23 mouse cellular contexts compared by ENCODE assay signal in the genomic region with DNA sequence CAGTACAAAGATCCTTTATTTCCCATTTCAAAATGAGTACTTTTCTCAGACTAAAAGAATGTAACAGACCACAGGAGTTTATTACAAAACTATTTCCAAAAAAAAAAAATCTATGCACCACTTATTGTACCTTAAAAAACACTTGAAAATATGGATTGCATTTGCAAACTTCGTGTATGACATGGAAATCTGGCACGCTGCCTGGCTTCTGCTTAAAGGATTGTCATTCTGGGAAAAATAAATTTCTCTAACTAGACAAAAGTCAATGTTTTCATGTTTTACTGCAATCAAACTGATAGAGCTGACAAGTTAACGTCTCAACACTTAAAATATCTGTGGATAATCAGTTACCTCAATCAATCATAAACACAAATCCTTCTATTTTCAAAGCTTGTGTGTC.
DNase-seq lines count a peak whose midpoint lies in the region; ATAC-seq and TF ChIP-seq lines count a peak whose summit lies in the region.
"Had no signal": no experiment of that assay in that cellular context is flagged by ENCODE, and none has a peak within 500 bp of the region (broad histone marks: within the 10 kb centered on the region; RNA-seq: fewer than 3 reads in every experiment).

No protein-coding gene starts in this region.

- WGBS in kidney, postnatal 0 days = 43% methylated on average over 3 of the region's 3 CpGs
- WGBS in lung, embryonic 14.5 days = 30% methylated on average over 3 of the region's 3 CpGs

- H3K27ac ChIP-seq in kidney, postnatal 0 days = no peak overlapping the region
- H3K27ac ChIP-seq in lung, embryonic 14.5 days (ENCODE audit: low read depth) = no peak overlapping the region
- H3K27ac ChIP-seq: forebrain, embryonic 15.5 days; hindbrain, embryonic 13.5 days; limb, embryonic 12.5 days; liver, embryonic 13.5 days; lung, embryonic 15.5 days; midbrain, embryonic 12.5 days; neural tube, embryonic 12.5 days; stomach, postnatal 0 days had no signal

- no peak overlapping the region for H3K4me2 ChIP-seq in kidney, postnatal 0 days (ENCODE audit: low read length)
- no peak overlapping the region for H3K4me2 ChIP-seq in lung, embryonic 14.5 days
- H3K4me2 ChIP-seq: forebrain, embryonic 15.5 days; heart, embryonic 12.5 days; hindbrain, embryonic 13.5 days; limb, embryonic 12.5 days; liver, embryonic 13.5 days; lung, embryonic 15.5 days; midbrain, embryonic 12.5 days; neural tube, embryonic 12.5 days had no signal

- no peaks in the 10 kb centered on the region for H3K4me1 ChIP-seq in kidney, postnatal 0 days (replicated peaks; ENCODE audit: insufficient read depth, low read length)
- no peaks in the 10 kb centered on the region for H3K4me1 ChIP-seq in lung, embryonic 14.5 days (ENCODE audit: insufficient read depth)
- H3K4me1 ChIP-seq: heart, embryonic 12.5 days; hindbrain, embryonic 13.5 days; limb, embryonic 12.5 days; liver, embryonic 13.5 days; lung, embryonic 15.5 days; midbrain, embryonic 12.5 days; neural tube, embryonic 12.5 days had no signal

- no peak for TF ChIP-seq CTCF in kidney, postnatal 0 days (IDR thresholded peaks at IDR 0.05; ENCODE audit: low read depth)
- TF ChIP-seq CTCF in lung, embryonic 14.5 days (IDR thresholded peaks at IDR 0.05; ENCODE audit: low read depth) = no peak

- H3K9me3 ChIP-seq in kidney, postnatal 0 days (replicated peaks; ENCODE audit: low read length) = no peaks in the 10 kb centered on the region
- no peaks in the 10 kb centered on the region for H3K9me3 ChIP-seq in lung, embryonic 14.5 days (ENCODE audit: low read depth, low read length)
- H3K9me3 ChIP-seq: forebrain, embryonic 15.5 days; G1E; heart, embryonic 12.5 days; hindbrain, embryonic 13.5 days; limb, embryonic 12.5 days; liver, embryonic 13.5 days; lung, embryonic 15.5 days; midbrain, embryonic 12.5 days; neural tube, embryonic 12.5 days had no signal

- ATAC-seq in kidney, postnatal 0 days (replicated peaks; ENCODE audit: low FRiP score, low read depth) = no peak
- ATAC-seq in lung, embryonic 14.5 days (ENCODE audit: insufficient read depth) = no peak
- ATAC-seq in erythroid progenitor cell, adult 5-6 weeks (replicated peaks; ENCODE audit: low FRiP score, poor library complexity, severe bottlenecking) = no peak
- ATAC-seq: forebrain, embryonic 15.5 days; inflammation-experienced regulatory T-cells, adult 6 months had no signal

- no peak overlapping the region for H3K9ac ChIP-seq in kidney, postnatal 0 days (ENCODE audit: low read depth, low read length)
- no peak overlapping the region for H3K9ac ChIP-seq in lung, embryonic 14.5 days
- H3K9ac ChIP-seq: forebrain, embryonic 15.5 days; heart, embryonic 12.5 days; hindbrain, embryonic 13.5 days; limb, embryonic 12.5 days; liver, embryonic 13.5 days; lung, embryonic 15.5 days; midbrain, embryonic 12.5 days; neural tube, embryonic 12.5 days had no signal

- H3K4me3 ChIP-seq in kidney, postnatal 0 days (replicated peaks; ENCODE audit: low read depth, low read length) = no peak overlapping the region
- H3K4me3 ChIP-seq in lung, embryonic 14.5 days (ENCODE audit: low read depth, low read length) = no peak overlapping the region
- H3K4me3 ChIP-seq: forebrain, embryonic 15.5 days; heart, embryonic 12.5 days; hindbrain, embryonic 13.5 days; limb, embryonic 12.5 days; liver, embryonic 13.5 days; lung, embryonic 15.5 days; midbrain, embryonic 12.5 days; neural tube, embryonic 12.5 days had no signal

- no peaks in the 10 kb centered on the region for H3K27me3 ChIP-seq in kidney, postnatal 0 days (ENCODE audit: insufficient read depth, low read length)
- H3K27me3 ChIP-seq in lung, embryonic 14.5 days (ENCODE audit: insufficient read depth, low read length) = no peaks in the 10 kb centered on the region
- H3K27me3 ChIP-seq: forebrain, embryonic 15.5 days; heart, embryonic 12.5 days; hindbrain, embryonic 13.5 days; limb, embryonic 12.5 days; liver, embryonic 13.5 days; lung, embryonic 15.5 days; midbrain, embryonic 12.5 days; neural tube, embryonic 12.5 days had no signal

- peak; percentile 10 for DNase-seq in adrenal gland, postnatal 25 days
- DNase-seq in adrenal gland, postnatal 14 days = no peak
- peak; percentile 37 for DNase-seq in kidney, postnatal 0 days (ENCODE audit: low spot score)
- DNase-seq in kidney, postnatal 14 days = no peak
- peak; percentile 78 for DNase-seq in lung, embryonic 14.5 days
- DNase-seq in lung, postnatal 14 days = no peak
- DNase-seq in right cerebral cortex, postnatal 10 days (ENCODE audit: low spot score in 2 of 2) = peak; percentile 57 to 59
- DNase-seq: cerebellum, adult 11-12 months; cerebellum, postnatal 36 days; heart, postnatal 14 days; kidney, adult 2 months; liver, embryonic 13.5 days had no signal

- no peaks in the 10 kb centered on the region for H3K36me3 ChIP-seq in kidney, postnatal 0 days (ENCODE audit: insufficient read depth, low read length)
- H3K36me3 ChIP-seq in lung, embryonic 14.5 days (ENCODE audit: insufficient read depth) = no peaks in the 10 kb centered on the region
- H3K36me3 ChIP-seq: forebrain, embryonic 15.5 days; G1E; heart, embryonic 12.5 days; hindbrain, embryonic 13.5 days; limb, embryonic 12.5 days; liver, embryonic 13.5 days; lung, embryonic 15.5 days; midbrain, embryonic 12.5 days; neural tube, embryonic 12.5 days had no signal

Comparison
In these comparisons a context has a peak if more than half of its experiments do, and no peak if none do; other contexts are left out.
1. DNase-seq: peak in adrenal gland, postnatal 25 days (single experiment), kidney, postnatal 0 days (single experiment), lung, embryonic 14.5 days (single experiment) and right cerebral cortex, postnatal 10 days (2 of 2); none in adrenal gland, postnatal 14 days (single experiment), kidney, postnatal 14 days (single experiment) and lung, postnatal 14 days (single experiment).